Mouse (Mus musculus): ENCODE measurements at regions not wholly inside any gene's neighbourhood (a gene's known extent, or its start where the extent isn't known, plus 50 kb on each side); places are given as distances from the start of the nearest gene placed in this dataset.

GRCm38 (mm10) chr3:35088241-35089080 lies 438.3 kb downstream of the Sox2 start:
- H3K4me3 ChIP-seq = no peak overlapping the region

GRCm38 (mm10) chr3:35090496-35091133 lies 440.4 kb downstream of the Sox2 start:
- WGBS = 23% methylated on average over 5 of the region's 5 CpGs
- peak; percentile 58 for DNase-seq (ENCODE audit: low spot score)
- Histone ChIP-seq H3K9me3 (no peaks in the 10 kb centered on the region), H3K36me3 (replicated peaks) (no peaks in the 10 kb centered on the region), H3K4me1 (peaks cover 42% of the 10 kb centered on the region), H3K4me3 (no peak overlapping the region), H3K27ac (replicated peaks) (peak overlapping the region; percentile 59), H3K27me3 (replicated peaks; ENCODE audit: low read depth, poor library complexity, severe bottlenecking) (no peaks in the 10 kb centered on the region)

More at GRCm38 (mm10) chr3:35088241-35089080, 438.3 kb downstream of the Sox2 start:
- Histone ChIP-seq H3K27me3 (replicated peaks; ENCODE audit: low read depth, poor library complexity, severe bottlenecking) (no peaks in the 10 kb centered on the region), H3K36me3 (replicated peaks) (no peaks in the 10 kb centered on the region), H3K27ac (replicated peaks) (peak overlapping the region; percentile 78), H3K4me1 (peaks cover 58% of the 10 kb centered on the region), H3K9me3 (no peaks in the 10 kb centered on the region)
- DNase-seq (ENCODE audit: low spot score) = peak; percentile 61
- 42% methylated on average over 19 of the region's 19 CpGs for WGBS

- Histone ChIP-seq H3K36me3 (replicated peaks) (no peaks in the 10 kb centered on the region), H3K27ac (replicated peaks) (no peak overlapping the region), H3K4me1 (peaks cover 31% of the 10 kb centered on the region), H3K9me3 (no peaks in the 10 kb centered on the region), H3K4me3 (no peak overlapping the region), H3K27me3 (replicated peaks; ENCODE audit: low read depth, poor library complexity, severe bottlenecking) (no peaks in the 10 kb centered on the region)
- no peak for DNase-seq (ENCODE audit: low spot score)
- WGBS = 88% methylated on average over 9 of the region's 9 CpGs
These were observed 442.8 kb downstream of the Sox2 start for GRCm38 (mm10) chr3:35093001-35093400.

DNA sequence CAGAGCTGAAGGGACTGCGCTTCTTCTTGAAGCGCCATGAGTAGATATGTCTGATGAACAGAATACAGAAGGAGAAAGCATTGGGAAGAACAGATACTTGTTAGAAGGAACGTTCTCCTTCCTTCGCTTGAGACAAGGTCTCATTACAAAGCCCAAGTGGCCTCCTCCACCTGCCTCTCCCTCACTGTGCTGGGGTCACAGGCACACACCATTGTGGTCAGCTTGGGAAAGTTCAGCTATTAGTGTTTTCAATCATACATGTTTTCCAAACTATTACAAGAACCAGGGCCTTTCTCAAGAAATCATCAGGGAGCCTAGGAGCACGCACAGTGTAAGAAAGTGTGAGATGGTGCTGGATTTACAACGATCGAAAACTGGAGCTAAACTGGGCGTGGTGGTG lies 445.0 kb downstream of the Sox2 start:
- Histone ChIP-seq H3K4me3 (no peak overlapping the region), H3K9me3 (no peaks in the 10 kb centered on the region), H3K36me3 (replicated peaks) (no peaks in the 10 kb centered on the region), H3K27ac (replicated peaks) (no peak overlapping the region), H3K4me1 (peaks cover 18% of the 10 kb centered on the region), H3K27me3 (replicated peaks; ENCODE audit: low read depth, poor library complexity, severe bottlenecking) (no peaks in the 10 kb centered on the region)
- WGBS = 95% methylated on average over 8 of the region's 8 CpGs
- DNase-seq (ENCODE audit: low spot score) = no peak

- WGBS = 87% methylated on average over 5 of the region's 5 CpGs
- peaks cover 10% of the 10 kb centered on the region for H3K4me1 ChIP-seq
- H3K27ac ChIP-seq (replicated peaks) = no peak overlapping the region
- H3K27me3 ChIP-seq (replicated peaks; ENCODE audit: low read depth, poor library complexity, severe bottlenecking) = peaks cover 8% of the 10 kb centered on the region
- H3K36me3 ChIP-seq (replicated peaks) = no peaks in the 10 kb centered on the region
- no peak for DNase-seq (ENCODE audit: low spot score)
- no peak overlapping the region for H3K4me3 ChIP-seq
- no peaks in the 10 kb centered on the region for H3K9me3 ChIP-seq
These were observed 446.2 kb downstream of the Sox2 start for GRCm38 (mm10) chr3:35096381-35096780.

- Histone ChIP-seq H3K27me3 (replicated peaks; ENCODE audit: low read depth, poor library complexity, severe bottlenecking) (peaks cover 15% of the 10 kb centered on the region), H3K36me3 (replicated peaks) (no peaks in the 10 kb centered on the region), H3K4me1 (peaks cover 24% of the 10 kb centered on the region), H3K27ac (replicated peaks) (no peak overlapping the region), H3K4me3 (no peak overlapping the region), H3K9me3 (no peaks in the 10 kb centered on the region)
- no peak for DNase-seq (ENCODE audit: low spot score)
- WGBS = 82% methylated on average over 6 of the region's 6 CpGs
These were observed 447.6 kb downstream of the Sox2 start for GRCm38 (mm10) chr3:35097766-35098165.

GRCm38 (mm10) chr3:35099226-35099625 lies 449.0 kb downstream of the Sox2 start:
- Histone ChIP-seq H3K27me3 (replicated peaks; ENCODE audit: low read depth, poor library complexity, severe bottlenecking) (peaks cover 22% of the 10 kb centered on the region), H3K4me1 (peaks cover 34% of the 10 kb centered on the region), H3K36me3 (replicated peaks) (no peaks in the 10 kb centered on the region), H3K9me3 (no peaks in the 10 kb centered on the region), H3K27ac (replicated peaks) (no peak overlapping the region), H3K4me3 (no peak overlapping the region)
- no peak for DNase-seq (ENCODE audit: low spot score)
- 70% methylated on average over 3 of the region's 3 CpGs for WGBS

DNA sequence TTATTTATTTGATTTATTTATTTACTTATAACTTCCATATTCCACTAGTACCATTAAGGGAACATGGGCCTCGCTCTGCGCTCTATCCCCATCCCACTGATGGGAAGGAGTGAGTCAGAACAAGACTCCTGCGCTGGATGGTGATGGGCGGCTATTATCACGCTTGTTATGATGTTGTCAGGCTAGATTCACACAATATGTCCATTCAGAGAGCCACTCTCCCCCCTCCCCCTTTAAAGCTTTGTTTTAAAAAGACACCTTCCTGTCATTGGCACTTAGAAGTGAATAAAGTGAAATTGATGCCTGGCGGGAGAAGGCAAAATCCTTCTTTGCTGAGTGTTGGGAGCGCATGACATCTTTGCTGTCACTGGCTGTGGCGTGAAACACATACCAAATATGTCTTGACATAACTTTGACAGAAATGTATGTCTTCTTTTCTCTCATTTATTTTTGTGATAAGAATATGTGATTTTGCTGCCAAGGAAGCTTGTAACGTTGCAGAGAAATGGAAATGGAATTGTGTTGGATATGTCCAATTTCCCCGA lies 449.7 kb downstream of the Sox2 start:
- WGBS = 65% methylated on average over 10 of the region's 10 CpGs
- no peaks in the 10 kb centered on the region for H3K9me3 ChIP-seq
- no peaks in the 10 kb centered on the region for H3K36me3 ChIP-seq (replicated peaks)
- DNase-seq (ENCODE audit: low spot score) = no peak
- peaks cover 24% of the 10 kb centered on the region for H3K27me3 ChIP-seq (replicated peaks; ENCODE audit: low read depth, poor library complexity, severe bottlenecking)
- H3K27ac ChIP-seq (replicated peaks) = no peak overlapping the region
- H3K4me3 ChIP-seq = no peak overlapping the region
- peaks cover 36% of the 10 kb centered on the region for H3K4me1 ChIP-seq

DNA sequence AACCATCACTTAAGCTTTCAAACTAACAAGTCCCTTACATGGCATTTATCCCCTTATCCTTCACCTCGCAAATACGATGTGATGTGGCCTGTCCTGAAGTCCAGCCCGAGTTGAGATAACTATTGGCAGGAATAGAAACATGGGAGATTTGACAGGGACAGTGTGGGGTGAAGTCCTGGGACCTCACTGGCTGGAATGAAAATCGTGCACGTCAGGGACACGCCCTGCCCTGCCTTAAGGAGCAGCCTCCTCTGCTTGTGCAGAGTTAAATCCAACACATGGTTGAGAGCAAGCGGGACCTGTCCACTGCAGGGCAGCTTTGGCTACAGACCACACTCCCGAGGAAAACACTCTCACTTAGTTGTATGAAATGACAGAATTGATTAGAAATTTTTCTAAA lies 451.1 kb downstream of the Sox2 start:
- no peak overlapping the region for H3K27ac ChIP-seq (replicated peaks)
- H3K4me3 ChIP-seq = no peak overlapping the region
- H3K27me3 ChIP-seq (replicated peaks; ENCODE audit: low read depth, poor library complexity, severe bottlenecking) = peaks cover 24% of the 10 kb centered on the region
- H3K9me3 ChIP-seq = no peaks in the 10 kb centered on the region
- DNase-seq (ENCODE audit: low spot score) = no peak
- peaks cover 42% of the 10 kb centered on the region for H3K4me1 ChIP-seq
- WGBS = 80% methylated on average over 8 of the region's 8 CpGs
- no peaks in the 10 kb centered on the region for H3K36me3 ChIP-seq (replicated peaks)

DNA sequence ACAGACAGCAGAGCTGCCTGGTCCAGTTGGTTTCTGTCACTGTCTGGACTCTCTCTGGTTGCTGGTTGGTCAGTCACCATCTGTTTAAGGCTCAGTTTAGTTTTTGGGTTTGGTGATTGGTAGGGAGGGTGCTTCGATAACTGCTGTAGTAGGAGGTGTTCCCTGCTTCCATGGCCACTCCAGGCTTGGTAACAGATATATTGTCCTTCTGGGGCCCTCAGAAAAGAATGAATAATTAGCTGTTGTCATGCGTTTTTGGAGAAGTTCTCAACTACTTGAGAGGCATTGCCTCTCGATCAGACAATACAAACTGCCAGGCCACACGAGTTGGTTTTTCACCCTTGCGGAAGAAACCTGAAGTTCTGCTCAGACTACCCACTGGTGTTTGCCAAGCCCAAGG lies 451.7 kb downstream of the Sox2 start:
- Histone ChIP-seq H3K27ac (replicated peaks) (peak overlapping the region; percentile 76; the same call in 1 of the 2 replicates), H3K4me1 (peaks cover 42% of the 10 kb centered on the region), H3K27me3 (replicated peaks; ENCODE audit: low read depth, poor library complexity, severe bottlenecking) (peaks cover 24% of the 10 kb centered on the region), H3K9me3 (no peaks in the 10 kb centered on the region), H3K4me3 (no peak overlapping the region), H3K36me3 (replicated peaks) (no peaks in the 10 kb centered on the region)
- WGBS = 64% methylated on average over 5 of the region's 5 CpGs
- no peak for DNase-seq (ENCODE audit: low spot score)

DNA sequence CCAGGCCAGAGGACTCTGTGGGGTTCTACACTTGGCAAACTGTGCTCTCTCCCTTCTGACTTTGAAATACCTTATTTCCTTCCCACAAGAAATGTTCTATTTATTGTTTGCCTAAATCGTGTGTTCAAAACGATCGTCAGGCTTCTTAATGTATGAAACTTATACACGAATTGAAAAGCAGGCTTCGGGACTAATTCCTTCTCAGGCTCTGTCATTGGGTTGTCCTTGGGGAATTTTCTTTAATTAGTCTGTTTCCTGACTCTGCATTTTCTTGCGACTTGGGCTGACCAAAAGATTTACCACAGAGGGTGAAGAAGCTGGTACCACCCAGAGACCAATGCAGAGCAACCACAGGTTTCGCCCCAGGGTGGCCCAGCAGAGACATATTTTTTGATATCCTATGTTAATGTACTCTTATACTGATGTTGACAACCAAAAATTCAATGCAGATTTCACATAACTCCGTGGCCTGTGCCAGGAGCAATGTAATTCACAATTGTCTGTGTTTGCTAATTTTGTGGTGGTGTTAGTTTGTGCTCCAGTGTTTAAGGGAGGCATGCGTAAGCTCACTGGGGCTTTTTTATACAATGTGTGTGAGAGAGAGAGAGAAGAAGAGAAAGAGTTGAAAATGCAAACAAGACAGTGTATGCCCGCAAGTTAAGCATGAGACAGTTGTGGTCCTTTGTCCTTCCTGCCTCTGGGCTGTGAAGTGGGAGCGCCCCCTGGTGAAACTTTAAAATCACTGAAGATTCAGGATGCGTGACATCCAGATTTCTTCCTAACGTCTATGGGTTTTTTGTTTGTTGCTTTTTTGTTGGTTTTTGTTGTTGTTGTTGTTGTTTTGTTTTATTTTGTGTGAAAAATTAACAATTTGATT lies 452.7 kb downstream of the Sox2 start:
- H3K4me3 ChIP-seq = no peak overlapping the region
- peaks cover 42% of the 10 kb centered on the region for H3K4me1 ChIP-seq
- H3K9me3 ChIP-seq = no peaks in the 10 kb centered on the region
- DNase-seq (ENCODE audit: low spot score) = peak; percentile 77
- H3K27ac ChIP-seq (replicated peaks) = peak overlapping the region; percentile 76
- H3K27me3 ChIP-seq (replicated peaks; ENCODE audit: low read depth, poor library complexity, severe bottlenecking) = peaks cover 24% of the 10 kb centered on the region
- 34% methylated on average over 13 of the region's 13 CpGs for WGBS
- no peaks in the 10 kb centered on the region for H3K36me3 ChIP-seq (replicated peaks)

DNA sequence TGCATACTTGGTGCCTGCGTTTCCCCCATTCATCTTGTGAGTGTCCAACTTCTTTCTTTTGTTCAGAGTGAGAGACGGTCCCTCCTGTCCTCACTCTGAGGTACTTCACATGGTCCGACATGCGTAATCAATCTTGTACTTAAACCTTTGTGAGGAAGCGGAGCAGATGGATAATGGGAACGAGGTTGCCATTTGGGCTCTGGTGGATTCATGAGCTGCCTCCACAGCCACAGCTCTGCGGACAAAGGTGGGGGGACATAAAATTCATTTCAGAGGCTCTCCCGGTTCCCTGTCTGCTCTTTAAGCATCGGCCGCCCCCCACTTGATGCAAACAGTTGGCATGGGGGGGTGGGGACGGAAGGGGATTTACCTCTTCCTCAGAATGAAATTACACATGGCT lies 454.7 kb downstream of the Sox2 start:
- Histone ChIP-seq H3K9me3 (no peaks in the 10 kb centered on the region), H3K27ac (replicated peaks) (no peak overlapping the region), H3K27me3 (replicated peaks; ENCODE audit: low read depth, poor library complexity, severe bottlenecking) (peaks cover 24% of the 10 kb centered on the region), H3K4me1 (peaks cover 34% of the 10 kb centered on the region), H3K36me3 (replicated peaks) (no peaks in the 10 kb centered on the region), H3K4me3 (no peak overlapping the region)
- no peak for DNase-seq (ENCODE audit: low spot score)
- WGBS = 70% methylated on average over 11 of the region's 11 CpGs
